Mouse (Mus musculus): Measurements from ENCODE around the gene Acad11. TPM values are rescaled to one million over a fixed set of nuclear protein-coding genes. Genes with fewer than 3 reads are reported as not detected.

The Acad11 gene
- polyA plus RNA-seq, 1 experiment = 18.8 TPM

GRCm38 (mm10) chr9:104101458-104101857 is 38.3 kb downstream of the Acad11 start:
- no peak for TF ChIP-seq CTCF (IDR thresholded peaks at IDR 0.05; ENCODE audit: control insufficient read depth, insufficient read depth, insufficient replicate concordance, low read depth, low read length)
- no peak for TF ChIP-seq POLR2A (IDR thresholded peaks at IDR 0.05; ENCODE audit: control insufficient read depth, low read depth, low read length)
- Histone ChIP-seq H3K27ac (ENCODE audit: control insufficient read depth, insufficient read depth, low read depth, low read length) (no peak overlapping the region), H3K27me3 (ENCODE audit: control insufficient read depth, insufficient read depth, low read length) (no peaks in the 10 kb centered on the region), H3K4me3 (ENCODE audit: control insufficient read depth, low read depth, low read length) (no peak overlapping the region), H3K36me3 (ENCODE audit: control insufficient read depth, insufficient read depth, low read length) (no peaks in the 10 kb centered on the region), H3K4me1 (ENCODE audit: control insufficient read depth, insufficient read depth, low read length) (no peaks in the 10 kb centered on the region; the same call in 1 of the 2 replicates)

GRCm38 (mm10) chr9:104102301-104102700 is 39.1 kb downstream of the Acad11 start:
- Histone ChIP-seq H3K4me1 (ENCODE audit: control insufficient read depth, insufficient read depth, low read length) (no peaks in the 10 kb centered on the region; the same call in 1 of the 2 replicates), H3K27me3 (ENCODE audit: control insufficient read depth, insufficient read depth, low read length) (no peaks in the 10 kb centered on the region), H3K27ac (ENCODE audit: control insufficient read depth, insufficient read depth, low read depth, low read length) (no peak overlapping the region), H3K4me3 (ENCODE audit: control insufficient read depth, low read depth, low read length) (no peak overlapping the region), H3K36me3 (ENCODE audit: control insufficient read depth, insufficient read depth, low read length) (no peaks in the 10 kb centered on the region)
- no peak for TF ChIP-seq POLR2A (IDR thresholded peaks at IDR 0.05; ENCODE audit: control insufficient read depth, low read depth, low read length)
- no peak for TF ChIP-seq CTCF (IDR thresholded peaks at IDR 0.05; ENCODE audit: control insufficient read depth, insufficient read depth, insufficient replicate concordance, low read depth, low read length)

- Histone ChIP-seq H3K27me3 (ENCODE audit: control insufficient read depth, insufficient read depth, low read length) (no peaks in the 10 kb centered on the region), H3K36me3 (ENCODE audit: control insufficient read depth, insufficient read depth, low read length) (no peaks in the 10 kb centered on the region), H3K4me3 (ENCODE audit: control insufficient read depth, low read depth, low read length) (no peak overlapping the region), H3K4me1 (ENCODE audit: control insufficient read depth, insufficient read depth, low read length) (no peaks in the 10 kb centered on the region; the same call in 1 of the 2 replicates), H3K27ac (ENCODE audit: control insufficient read depth, insufficient read depth, low read depth, low read length) (no peak overlapping the region)
- TF ChIP-seq POLR2A (IDR thresholded peaks at IDR 0.05; ENCODE audit: control insufficient read depth, low read depth, low read length) (no peak), CTCF (IDR thresholded peaks at IDR 0.05; ENCODE audit: control insufficient read depth, insufficient read depth, insufficient replicate concordance, low read depth, low read length) (no peak)
Observed at GRCm38 (mm10) chr9:104102901-104103300, 39.7 kb downstream of the Acad11 start.

GRCm38 (mm10) chr9:104104986-104105385 is 41.8 kb downstream of the Acad11 start:
- no peaks in the 10 kb centered on the region for H3K27me3 ChIP-seq (ENCODE audit: control insufficient read depth, insufficient read depth, low read length)
- TF ChIP-seq CTCF (IDR thresholded peaks at IDR 0.05; ENCODE audit: control insufficient read depth, insufficient read depth, insufficient replicate concordance, low read depth, low read length) (no peak), POLR2A (IDR thresholded peaks at IDR 0.05; ENCODE audit: control insufficient read depth, low read depth, low read length) (no peak)
- no peak overlapping the region for H3K27ac ChIP-seq (ENCODE audit: control insufficient read depth, insufficient read depth, low read depth, low read length)
- H3K4me1 ChIP-seq (ENCODE audit: control insufficient read depth, insufficient read depth, low read length) = no peaks in the 10 kb centered on the region
- no peak overlapping the region for H3K4me3 ChIP-seq (ENCODE audit: control insufficient read depth, low read depth, low read length)
- no peaks in the 10 kb centered on the region for H3K36me3 ChIP-seq (ENCODE audit: control insufficient read depth, insufficient read depth, low read length)

GRCm38 (mm10) chr9:104106930-104107329 is 43.8 kb downstream of the Acad11 start:
- Histone ChIP-seq H3K27ac (ENCODE audit: control insufficient read depth, insufficient read depth, low read depth, low read length) (no peak overlapping the region), H3K27me3 (ENCODE audit: control insufficient read depth, insufficient read depth, low read length) (no peaks in the 10 kb centered on the region), H3K4me1 (ENCODE audit: control insufficient read depth, insufficient read depth, low read length) (no peaks in the 10 kb centered on the region), H3K36me3 (ENCODE audit: control insufficient read depth, insufficient read depth, low read length) (no peaks in the 10 kb centered on the region), H3K4me3 (ENCODE audit: control insufficient read depth, low read depth, low read length) (no peak overlapping the region)
- TF ChIP-seq CTCF (IDR thresholded peaks at IDR 0.05; ENCODE audit: control insufficient read depth, insufficient read depth, insufficient replicate concordance, low read depth, low read length) = no peak
- no peak for TF ChIP-seq POLR2A (IDR thresholded peaks at IDR 0.05; ENCODE audit: control insufficient read depth, low read depth, low read length)

- TF ChIP-seq CTCF (IDR thresholded peaks at IDR 0.05; ENCODE audit: control insufficient read depth, insufficient read depth, insufficient replicate concordance, low read depth, low read length) (no peak), POLR2A (IDR thresholded peaks at IDR 0.05; ENCODE audit: control insufficient read depth, low read depth, low read length) (no peak)
- H3K4me3 ChIP-seq (ENCODE audit: control insufficient read depth, low read depth, low read length) = no peak overlapping the region
- H3K4me1 ChIP-seq (ENCODE audit: control insufficient read depth, insufficient read depth, low read length) = no peaks in the 10 kb centered on the region
- H3K27ac ChIP-seq (ENCODE audit: control insufficient read depth, insufficient read depth, low read depth, low read length) = no peak overlapping the region
- H3K27me3 ChIP-seq (ENCODE audit: control insufficient read depth, insufficient read depth, low read length) = no peaks in the 10 kb centered on the region
- no peaks in the 10 kb centered on the region for H3K36me3 ChIP-seq (ENCODE audit: control insufficient read depth, insufficient read depth, low read length)
Observed at GRCm38 (mm10) chr9:104107482-104107881, 44.3 kb downstream of the Acad11 start.

GRCm38 (mm10) chr9:104108571-104109143 is 45.5 kb downstream of the Acad11 start:
- Histone ChIP-seq H3K4me1 (ENCODE audit: control insufficient read depth, insufficient read depth, low read length) (no peaks in the 10 kb centered on the region), H3K4me3 (ENCODE audit: control insufficient read depth, low read depth, low read length) (no peak overlapping the region), H3K27ac (ENCODE audit: control insufficient read depth, insufficient read depth, low read depth, low read length) (no peak overlapping the region), H3K36me3 (ENCODE audit: control insufficient read depth, insufficient read depth, low read length) (no peaks in the 10 kb centered on the region), H3K27me3 (ENCODE audit: control insufficient read depth, insufficient read depth, low read length) (no peaks in the 10 kb centered on the region)
- TF ChIP-seq POLR2A (IDR thresholded peaks at IDR 0.05; ENCODE audit: control insufficient read depth, low read depth, low read length) = no peak
- TF ChIP-seq CTCF (IDR thresholded peaks at IDR 0.05; ENCODE audit: control insufficient read depth, insufficient read depth, insufficient replicate concordance, low read depth, low read length) = no peak
